Mouse (Mus musculus): ENCODE results near the gene Nr2c2.
"Not testable (repeated sequence)": the region's sequence is repeated elsewhere in the genome, so short reads cannot be mapped to it uniquely, and the experiment has no call there.

Gene Nr2c2

GRCm38 (mm10) chr6:92091130-92091591 lies at the start of gene Nr2c2:
Gene Nr2c2, plus strand, starts transcription at chr6:92091390.
- peak; percentile 79 to 81 for DNase-seq (ENCODE audit: low spot score in 2 of 2)

DNA sequence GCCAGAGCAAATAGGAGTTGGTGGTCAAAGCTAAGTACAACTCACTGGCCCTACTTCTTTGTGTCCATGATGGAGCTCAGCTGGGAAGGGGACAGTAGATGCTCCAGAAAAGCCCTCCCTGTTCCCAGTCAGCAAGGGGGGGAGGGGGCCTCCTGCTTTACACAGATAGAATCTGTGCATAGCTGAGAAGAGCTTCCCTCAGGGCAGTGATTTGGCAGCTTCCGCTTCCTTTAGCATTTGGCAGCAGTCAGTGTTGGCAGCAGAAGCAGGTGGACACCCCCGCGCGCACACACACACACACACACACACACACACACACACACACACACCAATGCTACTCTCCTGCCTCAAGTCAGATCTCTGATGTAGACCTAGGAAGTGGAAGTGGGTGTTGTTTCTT lies 49.1 kb upstream of the Nr2c2 start:
- peak in 1 of 2 experiments; percentile 11 for DNase-seq (ENCODE audit: low spot score in 2 of 2)

GRCm38 (mm10) chr6:92042850-92043249 lies 48.3 kb upstream of the Nr2c2 start:
- DNase-seq (ENCODE audit: low spot score in 2 of 2): no peak

DNA sequence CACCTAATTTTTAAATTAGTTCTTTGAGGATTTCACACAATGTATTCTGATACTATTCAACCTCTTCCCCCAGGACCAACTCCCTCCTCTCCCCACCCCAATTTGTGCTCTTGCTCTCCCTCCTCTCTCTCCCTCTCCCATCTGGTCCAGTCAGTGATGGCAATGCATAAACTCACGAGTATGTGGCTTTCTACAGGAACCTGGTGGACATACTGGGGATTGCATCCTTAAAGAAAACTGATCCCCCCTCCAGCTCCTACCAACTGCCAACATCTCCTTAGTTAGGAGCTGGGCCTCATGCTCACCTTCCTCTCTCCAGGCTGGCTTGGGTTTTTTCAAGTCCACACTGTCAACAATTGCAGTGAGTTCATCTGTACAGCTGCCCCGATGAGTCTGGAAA lies 33.4 kb upstream of the Nr2c2 start:
- no peak for DNase-seq (ENCODE audit: low spot score in 2 of 2)

GRCm38 (mm10) chr6:92061725-92062124 lies 29.5 kb upstream of the Nr2c2 start:
- no peak for DNase-seq (ENCODE audit: low spot score in 2 of 2)

GRCm38 (mm10) chr6:92063452-92063851 lies 27.7 kb upstream of the Nr2c2 start:
- DNase-seq (ENCODE audit: low spot score in 2 of 2): no peak

DNA sequence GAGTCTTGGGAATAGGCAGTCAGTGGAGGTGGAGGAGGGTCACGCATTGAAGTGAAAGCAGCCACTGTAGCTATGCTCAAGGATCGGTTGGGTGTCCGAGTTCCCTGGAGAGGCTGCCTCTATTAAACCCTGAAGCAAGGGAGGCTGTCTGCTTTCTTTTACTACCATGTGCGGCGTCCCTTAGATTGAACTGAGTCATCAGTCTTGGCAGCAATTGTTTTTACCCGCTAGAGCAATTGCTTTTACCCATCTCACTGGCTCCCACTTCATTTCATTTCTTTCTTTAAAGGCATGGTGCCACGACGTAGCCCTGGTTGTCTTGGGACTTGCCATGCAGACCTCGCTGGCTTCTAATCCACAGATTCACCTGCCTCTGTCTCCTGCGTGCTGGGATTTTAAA lies 27.1 kb upstream of the Nr2c2 start:
- no peak for DNase-seq (ENCODE audit: low spot score in 2 of 2)

DNA sequence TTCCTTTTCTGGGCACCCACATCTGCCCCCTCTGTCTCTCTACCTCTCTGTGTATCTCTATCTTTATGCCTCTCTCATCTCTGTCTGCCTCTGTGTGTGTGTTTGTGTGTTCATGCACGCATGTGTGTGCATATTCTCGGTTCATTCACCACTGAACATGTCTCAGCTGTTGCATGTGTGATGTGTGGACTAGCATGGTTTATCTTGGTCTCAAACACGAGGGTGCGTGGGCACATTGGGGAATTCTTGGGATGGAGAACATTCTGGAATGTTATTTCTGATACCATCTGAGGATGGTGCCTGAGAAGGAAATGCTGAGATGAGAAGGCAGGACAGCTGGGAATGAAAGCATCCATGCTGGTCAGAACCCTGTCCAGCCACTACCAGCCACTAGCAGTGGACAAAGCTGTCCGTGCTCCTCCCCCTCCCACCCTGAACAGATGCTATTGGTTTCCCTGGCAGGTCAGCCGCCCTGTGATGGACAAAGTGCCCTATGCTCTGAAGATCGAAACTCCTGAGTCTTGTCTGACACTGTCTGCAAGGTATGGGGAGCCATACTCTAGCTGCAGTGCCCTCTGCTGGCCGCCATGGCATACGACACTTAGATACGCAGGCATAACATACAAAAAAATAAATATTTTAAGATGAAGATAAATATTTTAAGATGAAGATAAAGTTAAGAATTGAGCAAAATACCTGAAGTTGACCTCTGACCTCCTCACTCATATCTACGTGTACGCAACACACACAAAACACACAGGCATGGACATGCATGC lies 25.3 kb upstream of the Nr2c2 start:
- DNase-seq (ENCODE audit: low spot score in 2 of 2): peak in 1 of 2 experiments; percentile 47

GRCm38 (mm10) chr6:92067146-92067790 lies 23.9 kb upstream of the Nr2c2 start:
- DNase-seq (ENCODE audit: low spot score in 2 of 2): peak; percentile 37 to 60

DNA sequence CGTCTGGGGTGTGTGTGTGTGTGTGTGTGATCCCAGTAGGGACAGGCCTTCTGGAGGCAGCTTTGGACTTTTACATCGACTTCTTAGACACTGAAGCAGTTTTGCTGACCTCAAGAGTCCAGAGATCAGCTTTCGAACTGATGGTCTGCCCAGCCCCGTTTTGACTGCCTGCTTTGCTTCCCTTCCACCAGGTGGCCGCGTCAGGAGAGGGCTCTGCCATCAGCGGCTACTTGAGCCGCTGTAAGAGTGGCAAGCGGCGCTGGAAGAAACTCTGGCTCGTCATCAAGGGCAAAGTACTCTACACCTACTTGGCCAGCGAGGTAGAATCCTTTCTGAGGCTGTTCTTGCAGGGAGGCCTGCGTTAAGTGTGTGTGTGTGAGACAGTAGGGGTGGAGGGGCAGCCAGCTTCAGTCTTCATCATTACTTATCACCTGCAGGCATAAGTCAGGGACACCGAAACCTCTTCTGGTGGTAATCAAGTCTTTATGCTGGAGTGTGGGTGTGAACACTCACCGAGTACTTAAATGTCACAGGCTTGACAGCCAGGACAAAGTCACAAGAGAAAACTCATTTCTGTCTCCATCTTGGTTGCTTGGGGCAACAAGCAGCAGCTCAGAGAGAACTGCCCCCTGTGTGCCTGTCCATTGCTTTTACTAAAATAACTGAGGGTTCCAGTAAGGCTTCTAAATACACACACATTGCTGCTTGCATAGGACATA lies 19.9 kb upstream of the Nr2c2 start:
- no peak for DNase-seq (ENCODE audit: low spot score in 2 of 2)

DNA sequence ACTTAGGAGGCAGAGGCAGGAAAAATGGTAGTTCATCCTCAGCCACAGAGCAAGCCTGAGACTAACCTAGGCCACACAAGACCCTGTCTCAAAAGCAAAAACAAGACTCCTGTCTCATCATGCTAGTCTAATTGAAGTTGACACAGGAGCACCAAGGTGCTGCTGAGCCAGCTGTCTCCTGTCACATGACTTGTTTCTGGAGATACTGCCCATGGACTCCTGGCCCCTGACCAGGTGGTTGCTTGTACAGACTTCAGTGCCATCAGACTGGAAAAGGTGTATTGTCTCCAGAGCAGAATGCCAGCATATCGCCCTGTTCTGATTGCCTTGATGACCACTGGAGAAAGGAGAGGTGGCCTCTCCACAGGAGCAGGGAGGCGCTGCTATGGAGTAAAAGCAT lies 10.5 kb upstream of the Nr2c2 start:
- no peak for DNase-seq (ENCODE audit: low spot score in 2 of 2)

GRCm38 (mm10) chr6:92082756-92083155 lies 8.4 kb upstream of the Nr2c2 start:
- no peak for DNase-seq (ENCODE audit: low spot score in 2 of 2)

- DNase-seq (ENCODE audit: low spot score in 2 of 2): no peak
Measured at GRCm38 (mm10) chr6:92084932-92085331, 6.3 kb upstream of the Nr2c2 start.

DNA sequence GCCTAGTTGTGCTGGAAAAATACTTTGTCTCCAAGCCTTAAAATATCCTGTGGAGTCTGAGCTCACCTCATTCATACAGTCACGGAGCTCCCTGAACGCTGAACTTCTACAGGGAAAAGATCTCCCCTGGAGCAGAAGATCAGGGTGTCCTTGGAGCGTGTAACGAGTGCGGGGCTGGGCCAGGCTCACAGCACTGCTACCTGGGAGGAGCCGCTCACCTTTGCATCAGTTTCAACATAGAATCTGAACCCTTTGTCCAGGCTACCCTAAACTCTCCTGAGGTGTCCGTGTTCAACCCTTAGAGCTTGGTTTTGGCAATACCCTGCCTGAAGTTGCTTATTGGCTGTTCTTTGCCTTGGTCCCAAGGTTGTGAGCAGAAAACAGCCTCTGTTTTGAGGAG lies 2.0 kb upstream of the Nr2c2 start:
- not testable (repeated sequence) for DNase-seq (ENCODE audit: low spot score in 2 of 2)

DNA sequence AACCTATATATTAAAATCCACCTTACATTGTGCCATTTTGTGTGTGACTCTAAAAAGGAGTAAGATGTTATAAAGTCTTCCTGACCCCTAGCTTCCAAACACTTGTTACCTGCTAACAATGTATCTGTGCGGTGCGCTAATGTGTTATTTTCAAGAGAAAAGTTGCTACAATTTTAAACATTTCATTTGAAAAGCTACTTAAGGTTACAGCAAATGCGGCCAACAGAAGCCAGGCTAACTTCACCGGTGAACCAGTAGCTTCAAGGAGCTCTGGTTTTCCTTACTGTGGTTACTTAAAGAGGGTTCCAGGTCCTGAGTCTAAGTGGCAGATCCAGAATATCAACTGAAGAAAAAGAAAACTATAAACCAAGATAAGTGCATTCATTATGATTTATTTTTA lies 1.2 kb upstream of the Nr2c2 start:
- no peak for DNase-seq (ENCODE audit: low spot score in 2 of 2)

DNA sequence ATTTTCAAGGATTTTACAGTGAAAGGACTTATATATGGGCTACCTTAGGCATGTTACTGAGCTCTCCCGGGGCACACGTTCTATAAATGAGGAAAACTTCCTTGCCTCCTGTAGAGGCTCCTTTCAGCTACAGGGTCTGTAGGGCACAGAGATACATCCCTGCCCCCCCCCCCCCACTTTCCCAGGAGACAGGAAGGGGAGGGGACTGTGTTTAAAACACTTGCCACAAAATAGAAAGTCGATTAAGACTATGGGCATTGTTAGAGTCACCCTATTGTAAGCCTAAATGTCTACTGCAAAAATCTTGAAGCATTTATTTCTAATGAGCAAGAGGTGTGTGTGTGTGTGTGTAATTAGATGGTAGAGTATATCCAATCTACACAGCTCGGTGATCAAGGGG lies 693 bp upstream of the Nr2c2 start:
- DNase-seq (ENCODE audit: low spot score in 2 of 2): no peak

DNA sequence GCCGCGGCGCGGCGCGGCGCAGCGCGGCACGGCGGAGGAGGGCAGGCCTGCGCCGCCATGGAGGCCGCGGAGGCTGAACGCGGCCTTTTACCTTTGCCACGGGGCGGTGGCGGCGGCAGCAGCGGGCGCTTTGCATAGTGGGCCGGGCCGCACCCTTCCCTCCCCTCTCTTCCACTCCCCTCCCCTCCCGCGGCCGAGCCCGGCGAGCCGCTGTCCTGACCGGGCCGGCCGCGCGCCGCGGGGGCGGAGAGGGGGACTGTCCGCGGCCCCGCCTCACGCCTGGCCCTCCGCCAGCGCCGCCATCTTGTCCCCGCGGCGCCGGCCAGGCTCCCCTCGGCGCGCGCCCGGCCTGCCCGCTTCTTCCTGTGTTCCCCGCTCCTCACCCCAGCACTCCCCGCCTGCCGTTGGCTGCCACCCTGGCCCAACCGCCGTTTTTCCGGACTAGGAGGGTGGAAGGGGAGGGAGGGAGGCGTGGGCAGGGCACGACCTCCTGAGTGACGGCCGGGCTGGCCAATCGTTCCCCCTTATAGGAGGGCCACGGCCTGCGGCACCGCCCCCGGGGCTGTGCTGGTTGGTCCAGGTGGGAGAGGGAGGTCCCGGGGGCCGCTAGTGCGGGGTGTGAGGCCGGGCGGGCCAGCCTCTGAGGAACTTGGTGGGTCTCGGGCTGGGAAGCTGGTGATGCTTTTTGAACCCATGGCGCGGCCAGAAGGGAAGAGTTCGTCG lies 738 bp downstream of the Nr2c2 start:
- DNase-seq (ENCODE audit: low spot score in 2 of 2): peak; percentile 98 to 100

DNA sequence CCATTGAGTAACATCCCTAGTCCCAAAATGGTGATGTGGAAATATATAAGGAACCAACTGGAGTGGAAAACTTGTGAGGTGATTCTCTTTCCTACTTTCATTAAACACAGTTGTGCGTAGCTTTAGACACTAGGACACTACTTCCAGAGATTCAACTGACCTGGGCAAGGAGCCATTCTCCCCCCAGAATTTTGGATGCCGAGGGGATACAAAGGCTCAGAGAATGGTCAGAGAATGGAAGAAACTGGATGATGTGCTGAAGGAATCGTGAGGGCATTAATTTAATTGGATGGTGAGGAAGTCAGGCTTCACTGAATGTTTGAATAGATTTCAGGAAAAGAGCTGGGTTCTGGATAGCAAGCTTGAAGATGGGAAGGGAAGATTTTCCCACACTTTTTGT lies 1.5 kb downstream of the Nr2c2 start:
- DNase-seq (ENCODE audit: low spot score in 2 of 2): no peak

DNA sequence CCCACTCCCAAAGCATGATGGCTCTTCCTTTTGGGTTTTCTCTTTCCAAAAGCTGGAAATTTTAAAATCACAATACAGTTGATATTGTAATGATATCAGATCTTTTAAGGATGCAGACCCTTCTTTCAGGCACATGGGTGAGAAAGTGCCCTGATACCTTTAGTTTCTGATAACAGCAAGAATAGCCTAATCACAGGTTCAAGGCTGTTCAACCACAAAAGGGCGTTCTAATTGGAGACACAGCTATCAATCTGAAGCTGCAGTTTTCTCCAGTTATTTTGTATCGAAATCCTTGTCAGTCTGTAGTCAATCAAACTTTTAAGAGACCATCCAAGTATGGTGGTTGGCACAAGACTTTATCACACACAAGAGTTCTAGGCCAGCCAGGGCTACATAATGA lies 2.7 kb downstream of the Nr2c2 start:
- DNase-seq (ENCODE audit: low spot score in 2 of 2): no peak

DNA sequence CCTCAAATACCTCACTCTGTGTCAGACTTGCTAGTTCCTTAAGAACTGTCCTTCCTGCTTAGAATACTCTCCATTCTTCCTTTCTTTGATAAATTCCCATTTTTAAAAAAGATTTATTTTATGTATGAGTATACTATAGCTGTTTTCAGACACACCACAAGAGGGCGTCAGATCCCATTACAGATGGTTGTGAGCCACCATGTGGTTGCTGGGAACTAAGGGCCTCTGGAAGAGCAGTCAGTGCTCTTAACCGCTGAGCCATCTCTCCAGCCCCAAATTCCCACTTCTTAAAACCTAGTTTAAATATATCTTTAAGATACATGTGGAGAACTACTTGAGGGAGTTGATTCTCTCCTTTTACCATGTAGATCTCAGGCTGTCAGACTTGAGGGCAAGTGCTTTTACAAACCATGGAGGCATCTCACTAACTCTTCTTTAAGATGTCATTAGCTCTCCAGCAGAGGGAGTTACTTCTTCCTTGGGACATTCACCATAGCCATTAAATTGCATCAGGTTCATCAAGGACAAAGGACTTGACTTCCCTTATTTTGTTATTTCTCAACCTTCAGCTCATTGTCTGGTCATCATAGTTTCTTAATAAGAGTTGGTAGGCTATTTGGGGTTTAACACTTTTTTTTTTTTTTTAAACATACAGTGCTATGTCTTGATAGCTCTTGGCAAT lies 9.6 kb downstream of the Nr2c2 start:
- DNase-seq (ENCODE audit: low spot score in 2 of 2): no peak

DNA sequence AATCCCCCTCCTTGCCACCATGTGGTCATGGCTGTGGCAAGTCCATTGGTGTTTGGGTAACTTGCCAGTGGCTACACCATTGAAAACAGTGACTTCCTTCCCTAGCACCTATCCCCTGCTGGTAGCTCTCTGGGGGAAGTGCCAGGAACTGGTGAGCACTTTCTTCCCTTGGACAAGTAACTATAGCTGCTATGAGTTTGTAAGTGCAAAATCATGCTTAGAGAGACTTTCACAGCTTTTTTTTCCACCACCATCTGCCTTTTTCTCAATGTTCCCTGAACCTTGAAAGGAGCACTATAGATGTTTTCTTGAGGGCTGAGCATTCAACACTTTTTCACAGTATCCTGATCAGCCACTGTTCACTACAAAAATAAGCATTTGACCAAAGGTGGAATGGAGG lies 33.4 kb downstream of the Nr2c2 start:
- no peak for DNase-seq (ENCODE audit: low spot score in 2 of 2)

Data from frontal cortex, postnatal 14 days (tissue).